Mouse (Mus musculus): ENCODE results near the gene Rab23.
"Not testable (repeated sequence)": the region's sequence is repeated elsewhere in the genome, so short reads cannot be mapped to it uniquely, and the experiment has no call there.

The Rab23 gene

GRCm38 (mm10) chr1:33733044-33733443 is 13.4 kb downstream of the Rab23 start:
- DNase-seq (ENCODE audit: low spot score in 2 of 2), result no peak

- no peak for DNase-seq (ENCODE audit: low spot score in 2 of 2)
Measured at GRCm38 (mm10) chr1:33734001-33734685, 14.5 kb downstream of the Rab23 start.

- no peak for DNase-seq (ENCODE audit: low spot score in 2 of 2)
Measured at GRCm38 (mm10) chr1:33738281-33738680, 18.6 kb downstream of the Rab23 start.

- no peak for DNase-seq (ENCODE audit: low spot score in 2 of 2)
Measured at GRCm38 (mm10) chr1:33738681-33739278, 19.1 kb downstream of the Rab23 start.

GRCm38 (mm10) chr1:33739302-33739701 is 19.6 kb downstream of the Rab23 start:
- DNase-seq (ENCODE audit: low spot score in 2 of 2), result peak; percentile 70 to 72

GRCm38 (mm10) chr1:33742903-33743302 is 23.2 kb downstream of the Rab23 start:
- DNase-seq (ENCODE audit: low spot score in 2 of 2), result peak; percentile 44 to 55

GRCm38 (mm10) chr1:33744815-33745214 is 25.1 kb downstream of the Rab23 start:
- DNase-seq (ENCODE audit: low spot score in 2 of 2), result not testable (repeated sequence)

GRCm38 (mm10) chr1:33745901-33746300 is 26.2 kb downstream of the Rab23 start:
- DNase-seq (ENCODE audit: low spot score in 2 of 2), result no peak

GRCm38 (mm10) chr1:33749109-33749508 is 29.4 kb downstream of the Rab23 start:
- no peak for DNase-seq (ENCODE audit: low spot score in 2 of 2)

- DNase-seq (ENCODE audit: low spot score in 2 of 2), result not testable (repeated sequence)
Measured at GRCm38 (mm10) chr1:33749709-33750108, 30.0 kb downstream of the Rab23 start.

- peak; percentile 53 to 62 for DNase-seq (ENCODE audit: low spot score in 2 of 2)
Measured at GRCm38 (mm10) chr1:33751283-33751682, 31.6 kb downstream of the Rab23 start.

GRCm38 (mm10) chr1:33754089-33754488 is 34.4 kb downstream of the Rab23 start:
- no peak for DNase-seq (ENCODE audit: low spot score in 2 of 2)

- no peak for DNase-seq (ENCODE audit: low spot score in 2 of 2)
Measured at GRCm38 (mm10) chr1:33754965-33755735, 35.5 kb downstream of the Rab23 start.

- DNase-seq (ENCODE audit: low spot score in 2 of 2), result no peak
Measured at GRCm38 (mm10) chr1:33755799-33756198, 36.1 kb downstream of the Rab23 start.

- DNase-seq (ENCODE audit: low spot score in 2 of 2), result no peak
Measured at GRCm38 (mm10) chr1:33756258-33757032, 36.8 kb downstream of the Rab23 start.

GRCm38 (mm10) chr1:33757033-33757413 is 37.3 kb downstream of the Rab23 start:
- no peak for DNase-seq (ENCODE audit: low spot score in 2 of 2)

GRCm38 (mm10) chr1:33757491-33758041 is 37.9 kb downstream of the Rab23 start, which contains the start of gene Bag2:
Bag2 (minus strand) TSS chr1:33757795.
- peak in 1 of 2 experiments; percentile 42 for DNase-seq (ENCODE audit: low spot score in 2 of 2)

- DNase-seq (ENCODE audit: low spot score in 2 of 2), result no peak
Measured at GRCm38 (mm10) chr1:33758488-33758887, 38.8 kb downstream of the Rab23 start.

GRCm38 (mm10) chr1:33763826-33764225 is 44.1 kb downstream of the Rab23 start:
- no peak for DNase-seq (ENCODE audit: low spot score in 2 of 2)

GRCm38 (mm10) chr1:33765468-33766080 is 45.9 kb downstream of the Rab23 start:
- no peak for DNase-seq (ENCODE audit: low spot score in 2 of 2)

All from right cerebral cortex, postnatal 36 days (tissue).